Mouse (Mus musculus) intestine, embryonic 14.5 days (tissue): ENCODE results near the gene Pemt. TPM values are rescaled to one million over a fixed set of nuclear protein-coding genes. Genes with fewer than 3 reads are reported as not detected.
A peak's percentile ranks its signal among the peaks of the same experiment; 100 is the strongest.

Experiments used
- ATAC-seq: fragments of 200-750 bp; cut with Nextera tagmentation; replicated peaks from 2 replicates; pipeline ENCODE4 v1.8.0; 2017; ENCODE audit warnings: low read depth, moderate number of reproducible peaks, moderate TSS enrichment, moderate library complexity; ENCODE audit not compliant: low FRiP score, low TSS enrichment
- DNase-seq: peaks from one replicate; pipeline ENCODE4 v3.0.0-alpha.2; 2018; ENCODE audit warnings: low spot score
- H3K27ac ChIP-seq: fragments of 300-500 bp; sonication (generic); 2 replicates; pipeline ENCODE4 v1.5.1; 2014; ENCODE audit warnings: low read depth, mild to moderate bottlenecking, control low read depth
- H3K27me3 ChIP-seq: fragments of 300-500 bp; sonication (generic); replicated peaks from 2 replicates; pipeline ENCODE4 v1.6.1; 2014; ENCODE audit warnings: low read length, control low read depth; ENCODE audit not compliant: control insufficient read depth, insufficient read depth
- H3K36me3 ChIP-seq: fragments of 300-500 bp; sonication (generic); 2 replicates; pipeline ENCODE4 v1.6.1; 2014; ENCODE audit warnings: low read length, control low read depth; ENCODE audit not compliant: control insufficient read depth, insufficient read depth
- H3K4me1 ChIP-seq: fragments of 300-500 bp; sonication (generic); replicated peaks from 2 replicates; pipeline ENCODE4 v1.6.1; 2014; ENCODE audit warnings: low read length, control low read depth, mixed read lengths; ENCODE audit not compliant: control insufficient read depth, insufficient read depth
- H3K4me2 ChIP-seq: fragments of 300-500 bp; sonication (generic); 2 replicates; pipeline ENCODE4 v1.6.1; 2014; ENCODE audit warnings: low read length
- H3K4me3 ChIP-seq: fragments of 300-500 bp; sonication (generic); 2 replicates; pipeline ENCODE4 v1.5.1; 2014; ENCODE audit warnings: low read depth, low read length, control low read depth, mixed read lengths
- H3K9ac ChIP-seq: fragments of 300-500 bp; sonication (generic); 2 replicates; pipeline ENCODE4 v1.6.1; 2014; ENCODE audit warnings: mild to moderate bottlenecking, low read length
- H3K9me3 ChIP-seq: fragments of 300-500 bp; sonication (generic); 2 replicates; pipeline ENCODE4 v1.6.1; 2016; ENCODE audit warnings: low read length, control low read depth; ENCODE audit not compliant: control insufficient read depth
- WGBS: fragments of 180-500 bp; shearing (Covaris S2); extraction: QIAGEN DNeasy Blood & Tissue Kit; methylation state at CpG from one replicate; pipeline ENCODE4 v1.1.7; 2014; 5-methylcytosine and 5-hydroxymethylcytosine counted together
- polyA plus RNA-seq: library from polyadenylated mRNA; unstranded; fragments of >200 nt; fragmentation: Nextera tagmentation; extraction: Ambion mirVana; gene quantifications from 2 replicates; pipeline ENCODE4 v1.2.1, GENCODE M21; 2014

Gene Pemt
- polyA plus RNA-seq, 1 experiment from 2014 or later = 9.1 TPM

DNA sequence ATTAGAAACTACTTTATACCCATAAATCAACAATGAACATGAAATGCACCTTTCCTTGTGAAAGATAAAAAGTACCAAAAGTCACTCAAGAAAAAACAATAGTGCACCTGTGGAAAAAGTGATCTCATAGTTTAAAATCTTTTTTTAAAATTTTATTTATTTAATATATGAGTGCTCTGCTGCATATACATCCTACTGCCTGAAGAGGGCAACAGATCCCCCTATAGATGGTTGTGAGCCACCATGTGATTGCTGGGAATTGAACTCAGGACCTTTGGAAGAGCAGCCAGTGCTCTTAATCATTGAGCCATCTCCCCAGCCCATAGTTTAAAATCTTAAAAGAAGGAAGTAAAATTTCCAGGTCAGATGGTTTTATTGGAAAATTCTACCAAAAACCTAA is 4.0 kb downstream of the Pemt start:
- Histone ChIP-seq H3K9me3 (no peaks in the 10 kb centered on the region), H3K27me3 (no peaks in the 10 kb centered on the region), H3K4me2 (no peak overlapping the region), H3K9ac (no peak overlapping the region), H3K27ac (no peak overlapping the region), H3K4me3 (no peak overlapping the region), H3K36me3 (no peaks in the 10 kb centered on the region), H3K4me1 (peaks cover 5% of the 10 kb centered on the region; the same call in 1 of the 2 replicates)
- DNase-seq (no peak), ATAC-seq (no peak)

DNA sequence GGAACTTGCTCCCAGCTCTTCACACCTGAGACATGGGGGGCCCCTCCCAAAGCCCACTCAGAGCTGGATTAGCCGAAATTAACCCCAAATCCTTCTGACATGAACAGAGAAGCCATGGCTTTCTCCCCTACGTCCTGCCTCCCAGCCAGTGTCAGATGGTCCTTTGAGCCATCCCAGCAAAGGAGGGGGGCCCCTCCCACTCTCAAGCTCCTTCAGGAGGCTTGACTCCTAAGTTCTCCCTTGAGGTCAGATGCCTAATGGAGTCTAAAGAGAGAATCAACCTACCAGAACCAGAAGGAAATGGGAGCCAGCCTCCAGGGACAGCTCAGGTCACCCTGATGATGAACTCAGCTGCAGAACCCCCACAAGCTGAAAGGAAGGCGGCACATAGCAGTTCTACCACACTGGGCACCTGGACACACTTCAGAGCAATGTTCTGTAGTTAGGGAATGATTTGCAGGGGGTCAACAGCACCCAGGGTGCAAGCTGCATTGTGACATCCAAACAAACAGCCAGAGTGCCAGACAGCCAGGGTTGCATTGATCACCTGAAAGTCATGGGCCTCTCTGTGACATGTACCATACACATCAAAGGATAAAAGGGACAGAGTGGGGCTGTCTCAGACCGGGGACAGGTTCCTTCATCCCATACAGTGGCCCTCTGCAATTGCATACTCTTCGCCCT is 9.6 kb downstream of the Pemt start:
- Histone ChIP-seq H3K9ac (no peak overlapping the region), H3K36me3 (no peaks in the 10 kb centered on the region), H3K4me1 (0 out of 2 replicates have a peak, but pooled peaks cover 4% of the 10 kb centered on the region), H3K27ac (no peak overlapping the region), H3K4me3 (no peak overlapping the region), H3K27me3 (no peaks in the 10 kb centered on the region), H3K4me2 (no peak overlapping the region), H3K9me3 (no peaks in the 10 kb centered on the region)
- ATAC-seq (no peak), DNase-seq (no peak)
- WGBS = 74% methylated on average over 5 of the region's 5 CpGs

DNA sequence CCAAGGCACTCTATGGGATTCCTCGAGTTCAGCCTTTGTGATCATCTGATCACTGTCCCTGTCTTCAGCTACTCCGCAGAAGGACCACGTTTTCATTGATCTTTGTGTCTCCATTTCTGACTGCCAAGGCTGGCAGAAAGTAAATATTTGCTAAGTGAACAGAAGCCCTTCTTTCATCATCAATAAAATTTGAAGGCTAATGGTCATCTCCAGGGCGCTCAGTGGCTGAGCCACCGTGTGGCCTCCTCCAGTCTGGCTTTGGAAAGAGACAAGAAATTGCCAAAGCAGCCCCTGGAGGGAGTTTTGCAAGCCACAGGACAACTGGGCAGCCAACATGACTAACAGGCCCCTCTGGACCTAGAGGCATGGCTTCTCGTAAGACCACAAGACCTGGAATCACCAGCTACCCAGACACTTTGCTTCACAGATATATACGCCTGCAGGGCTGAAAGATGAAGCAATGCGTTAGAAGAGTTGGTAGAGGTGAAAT is 11.3 kb downstream of the Pemt start:
- H3K4me3 ChIP-seq = no peak overlapping the region
- H3K4me2 ChIP-seq = no peak overlapping the region
- WGBS = 67% methylated on average over 8 of the region's 8 CpGs
- DNase-seq (no peak), ATAC-seq (no peak)
- H3K36me3 ChIP-seq = no peaks in the 10 kb centered on the region
- no peaks in the 10 kb centered on the region for H3K9me3 ChIP-seq
- no peak overlapping the region for H3K9ac ChIP-seq
- no peak overlapping the region for H3K27ac ChIP-seq
- H3K4me1 ChIP-seq = 0 out of 2 replicates have a peak, but pooled peaks cover 4% of the 10 kb centered on the region
- H3K27me3 ChIP-seq = no peaks in the 10 kb centered on the region

DNA sequence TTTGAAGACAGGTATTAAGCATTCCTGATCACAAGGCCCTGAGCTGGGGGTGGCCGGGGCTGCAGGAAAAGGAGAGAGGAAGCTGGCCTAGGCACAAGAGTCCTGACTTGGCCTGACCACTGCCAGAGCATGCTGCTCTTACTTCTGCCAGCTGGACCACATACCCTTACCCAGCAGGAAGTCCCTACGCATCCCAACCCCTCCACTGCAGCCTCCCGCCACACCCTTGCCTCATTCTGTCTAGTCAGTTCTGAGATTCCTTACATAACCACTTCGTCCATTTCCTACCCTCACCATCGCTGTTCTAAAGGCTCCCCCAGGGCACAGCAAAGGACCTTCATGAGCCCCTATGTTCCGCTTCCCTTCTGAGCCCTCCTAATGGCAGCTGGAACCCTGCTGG is 12.0 kb downstream of the Pemt start:
- no peaks in the 10 kb centered on the region for H3K27me3 ChIP-seq
- DNase-seq (no peak), ATAC-seq (no peak)
- no peaks in the 10 kb centered on the region for H3K9me3 ChIP-seq
- 78% methylated on average over 6 of the region's 6 CpGs for whole genome bisulfite sequencing
- H3K9ac ChIP-seq = no peak overlapping the region
- 0 out of 2 replicates have a peak, but pooled peaks cover 4% of the 10 kb centered on the region for H3K4me1 ChIP-seq
- no peak overlapping the region for H3K4me3 ChIP-seq
- H3K4me2 ChIP-seq = no peak overlapping the region
- no peaks in the 10 kb centered on the region for H3K36me3 ChIP-seq
- no peak overlapping the region for H3K27ac ChIP-seq

DNA sequence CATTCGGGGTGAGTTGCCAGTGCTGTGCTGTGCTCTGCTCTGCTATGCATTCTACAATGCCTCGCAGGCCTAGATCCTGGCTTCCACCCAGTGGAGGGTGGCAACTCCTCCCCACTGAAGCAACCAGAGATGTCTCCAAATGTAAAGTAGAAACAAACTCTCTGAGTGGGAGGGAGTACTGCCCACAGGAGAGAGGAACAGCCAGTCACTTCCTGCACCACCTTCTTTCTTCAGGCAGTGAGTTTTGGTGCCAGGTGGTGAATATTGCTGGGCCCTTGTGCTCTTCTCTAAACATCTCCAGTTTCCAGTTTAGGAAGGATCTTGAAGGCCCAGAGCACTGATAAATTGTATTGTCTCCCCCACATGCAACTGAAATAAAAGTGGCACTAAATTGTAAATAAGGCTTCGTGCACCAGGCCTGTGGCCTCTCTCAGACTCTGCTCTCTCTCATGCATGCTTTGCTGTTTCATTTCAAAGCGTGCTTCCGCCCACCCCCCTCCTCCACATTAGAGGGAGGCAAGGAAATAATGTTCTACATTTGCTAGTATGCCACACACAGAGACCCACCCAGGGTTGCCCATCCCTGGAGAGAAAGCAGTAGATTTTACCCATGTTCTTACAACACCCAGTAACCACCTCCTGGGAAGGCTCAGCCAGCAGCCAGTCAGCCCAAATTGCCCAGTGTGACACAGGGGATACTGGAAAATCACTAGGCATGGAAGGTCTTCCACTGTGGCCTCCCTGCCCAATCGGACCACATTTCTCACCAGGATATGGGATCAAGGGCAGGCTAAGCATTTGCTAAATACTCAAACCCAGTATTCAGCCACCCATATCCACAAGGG is 13.5 kb downstream of the Pemt start:
- DNase-seq = no peak

DNA sequence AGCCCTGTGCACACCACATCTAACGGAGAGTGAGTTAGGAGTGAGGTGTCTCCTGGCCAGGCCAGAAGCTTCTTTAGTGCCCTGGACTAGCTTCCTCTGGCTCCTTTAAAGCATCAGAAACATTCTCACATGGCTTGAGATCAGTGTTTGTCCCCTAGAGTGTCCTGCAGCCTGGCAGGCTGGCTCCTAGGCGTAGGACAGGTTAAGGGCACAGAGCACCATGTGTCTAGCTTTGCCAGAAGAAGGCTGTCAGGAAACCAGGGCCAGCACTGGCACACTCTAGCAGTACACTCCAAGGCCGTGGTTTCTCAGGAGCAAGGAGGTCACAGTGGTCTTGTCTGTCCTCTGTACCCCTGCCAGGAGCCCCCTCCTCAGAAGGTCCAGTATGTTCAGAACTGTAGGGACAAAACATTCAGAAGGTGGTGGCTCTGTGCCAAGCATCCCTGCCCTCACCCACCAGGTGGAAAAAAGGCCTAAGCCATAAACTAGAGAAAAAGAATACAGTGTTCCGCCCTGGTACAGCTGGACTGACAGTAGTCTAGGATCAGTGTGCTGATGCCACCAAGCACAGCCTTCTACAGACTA is 15.4 kb downstream of the Pemt start:
- DNase-seq (no peak), ATAC-seq (no peak)
- WGBS = 84% methylated on average over 4 of the region's 4 CpGs
- peaks cover 14% of the 10 kb centered on the region for H3K4me1 ChIP-seq
- no peaks in the 10 kb centered on the region for H3K9me3 ChIP-seq
- H3K4me2 ChIP-seq = no peak overlapping the region
- H3K4me3 ChIP-seq = no peak overlapping the region
- H3K27ac ChIP-seq = no peak overlapping the region
- no peaks in the 10 kb centered on the region for H3K36me3 ChIP-seq
- no peaks in the 10 kb centered on the region for H3K27me3 ChIP-seq
- no peak overlapping the region for H3K9ac ChIP-seq

More for the DNA sequence above, 13.5 kb downstream of the Pemt start:
- 50% methylated on average over 6 of the region's 6 CpGs for WGBS
- Histone ChIP-seq H3K36me3 (no peaks in the 10 kb centered on the region), H3K4me2 (no peak overlapping the region), H3K4me1 (peaks cover 11% of the 10 kb centered on the region; the same call in 1 of the 2 replicates), H3K27me3 (no peaks in the 10 kb centered on the region), H3K27ac (peak overlapping the region; percentile 40; the same call in 1 of the 2 replicates), H3K9me3 (no peaks in the 10 kb centered on the region), H3K4me3 (no peak overlapping the region), H3K9ac (no peak overlapping the region)
- ATAC-seq = no peak

DNA sequence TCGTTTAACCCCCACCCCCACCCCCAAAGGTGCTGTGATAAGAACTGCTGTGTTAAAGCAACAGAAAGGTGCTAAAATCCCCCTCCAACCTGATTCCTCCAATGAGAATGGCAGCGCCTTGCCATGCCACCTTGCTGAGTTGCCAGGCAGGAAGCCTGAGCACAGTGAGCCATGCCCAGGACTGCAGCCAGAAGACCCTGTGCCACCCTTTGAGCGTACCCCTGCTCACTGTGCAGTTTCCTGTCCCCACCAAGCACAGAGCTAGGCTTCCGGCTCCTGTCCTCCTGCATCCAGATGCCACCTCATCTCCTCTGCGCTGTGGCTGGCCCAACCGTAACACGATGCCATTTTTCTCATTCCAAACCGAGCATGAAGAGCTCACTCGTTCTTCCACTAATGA is 16.3 kb downstream of the Pemt start:
- no peak overlapping the region for H3K4me2 ChIP-seq
- H3K36me3 ChIP-seq = no peaks in the 10 kb centered on the region
- peaks cover 11% of the 10 kb centered on the region for H3K4me1 ChIP-seq
- no peak overlapping the region for H3K4me3 ChIP-seq
- WGBS = 70% methylated on average over 9 of the region's 9 CpGs
- ATAC-seq (no peak), DNase-seq (no peak)
- no peaks in the 10 kb centered on the region for H3K27me3 ChIP-seq
- no peak overlapping the region for H3K27ac ChIP-seq
- H3K9ac ChIP-seq = no peak overlapping the region
- no peaks in the 10 kb centered on the region for H3K9me3 ChIP-seq

DNA sequence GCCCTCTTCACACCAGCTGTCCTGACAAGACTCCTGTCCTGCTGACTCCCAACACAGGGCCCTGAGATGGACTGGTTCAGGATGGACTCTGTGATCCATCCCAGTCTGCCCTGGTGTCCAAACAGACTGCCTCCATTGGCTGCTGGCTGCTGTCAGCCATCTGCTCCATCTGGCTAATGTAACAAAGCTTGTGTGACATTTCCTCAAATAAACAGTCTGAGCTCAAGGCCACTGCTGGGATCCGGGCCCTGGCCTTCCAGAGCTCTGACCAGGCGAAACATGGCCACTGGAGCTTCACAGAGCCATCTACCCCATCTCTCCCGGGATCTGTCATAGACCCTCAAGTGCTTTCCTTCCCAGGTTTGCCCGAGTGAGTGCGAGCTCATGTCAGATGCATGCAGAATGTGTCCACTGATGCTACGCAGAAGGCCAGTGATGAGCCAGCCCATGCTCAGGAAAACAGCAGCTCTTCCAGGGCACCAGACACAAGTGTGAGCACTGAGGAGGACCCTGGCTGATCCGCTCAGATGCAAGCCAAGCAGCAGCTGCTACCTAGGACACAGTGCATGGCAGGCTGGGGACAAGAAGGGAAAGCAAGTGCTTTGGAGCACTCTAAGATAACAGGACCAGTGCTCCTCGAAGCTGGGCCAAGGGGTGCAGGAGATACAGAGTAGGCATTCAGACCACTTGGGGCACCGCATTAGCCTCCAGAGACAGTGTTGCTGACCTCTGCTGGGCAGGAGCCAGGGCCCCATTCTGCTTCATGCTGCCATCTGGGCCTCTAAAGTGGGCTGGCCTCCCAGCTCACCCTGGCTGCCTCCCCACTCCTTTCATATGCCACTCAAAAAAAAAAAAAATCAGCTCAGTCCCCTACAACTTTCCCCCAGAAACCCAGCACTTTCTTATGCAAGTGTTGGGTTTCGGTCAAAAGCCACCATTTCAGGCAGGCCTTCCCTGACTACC is 18.1 kb downstream of the Pemt start:
- H3K4me1 ChIP-seq = peaks cover 11% of the 10 kb centered on the region
- ATAC-seq (peak; percentile 66), DNase-seq (peak; percentile 64)
- H3K9me3 ChIP-seq = no peaks in the 10 kb centered on the region
- no peak overlapping the region for H3K9ac ChIP-seq
- H3K4me3 ChIP-seq = no peak overlapping the region
- H3K27me3 ChIP-seq = no peaks in the 10 kb centered on the region
- H3K36me3 ChIP-seq = no peaks in the 10 kb centered on the region
- H3K4me2 ChIP-seq = no peak overlapping the region
- WGBS = 49% methylated on average over 10 of the region's 10 CpGs
- H3K27ac ChIP-seq = peak overlapping the region; percentile 69
